Mouse (Mus musculus) embryonic fibroblast, embryonic 13.5 days (primary cell): ENCODE data around the gene Nme4.

Experiments
- CTCF ChIP-seq: IDR thresholded peaks from 2 replicates; pipeline ENCODE4 v1.5.1; 2011; ENCODE audit warnings: mild to moderate bottlenecking, control low read depth, low read length, moderate library complexity, borderline replicate concordance; ENCODE audit not compliant: insufficient read depth
- POLR2A ChIP-seq: IDR thresholded peaks from 2 replicates; pipeline ENCODE4 v1.6.1; 2011; ENCODE audit warnings: low read depth, mild to moderate bottlenecking, control low read depth, low read length, moderate library complexity

DNA sequence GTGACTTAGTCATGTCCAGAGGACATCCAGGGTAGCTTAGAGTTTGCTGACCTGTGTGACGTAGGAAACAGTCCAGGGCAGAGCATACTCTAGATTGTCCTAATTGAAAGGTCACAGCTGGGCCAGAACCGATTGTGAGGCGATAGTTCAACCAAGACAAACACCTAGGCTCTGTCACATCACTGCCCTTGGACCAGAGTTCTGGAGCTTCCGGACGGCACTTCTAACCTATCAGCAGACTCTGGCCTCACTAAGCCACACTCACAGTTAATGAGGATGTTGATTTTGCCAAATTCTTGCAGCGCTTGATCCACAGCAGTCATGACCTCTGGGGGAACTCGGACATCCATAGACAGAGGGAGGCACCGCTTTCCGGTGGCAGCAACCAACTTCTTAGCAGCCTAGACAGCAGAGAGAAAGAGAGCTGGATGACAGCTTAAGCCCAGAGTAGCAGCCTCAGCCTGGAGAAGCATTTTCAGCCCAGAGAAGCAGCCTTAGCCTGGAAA, 8.3 kb downstream of the Nme4 start:
- no peak for TF ChIP-seq POLR2A
- TF ChIP-seq CTCF: no peak
